Mouse (Mus musculus) cerebellum, adult 2 months (tissue): ENCODE data around the gene Arhgap33. TPM values are rescaled to one million over a fixed set of nuclear protein-coding genes. Genes with fewer than 3 reads are reported as not detected.

Experiments used
- DNase-seq, 2 experiments: peaks; one replicate each; pipeline ENCODE4 v3.0.0; 2021
- H3K27ac ChIP-seq: fragments of 200-500 bp; 2 replicates; pipeline ENCODE4 v1.5.1; 2012; ENCODE audit warnings: low read length, control low read depth, inconsistent platforms; ENCODE audit not compliant: insufficient read depth
- H3K27me3 ChIP-seq: fragments of 200-500 bp; 2 replicates; pipeline ENCODE4 v1.6.1; 2012; ENCODE audit warnings: inconsistent platforms, mild to moderate bottlenecking, low read length, moderate library complexity; ENCODE audit not compliant: control insufficient read depth, insufficient read depth
- H3K4me1 ChIP-seq: fragments of 200-500 bp; 2 replicates; pipeline ENCODE4 v1.6.1; 2011; ENCODE audit warnings: low read length; ENCODE audit not compliant: control insufficient read depth, insufficient read depth
- H3K4me3 ChIP-seq: fragments of 200-500 bp; replicated peaks from 2 replicates; pipeline ENCODE3; 2011; ENCODE audit warnings: mild to moderate bottlenecking, low read depth, low read length, control low read depth; ENCODE audit not compliant: insufficient read depth
- CTCF ChIP-seq: fragments of 200-500 bp; IDR thresholded peaks from 2 replicates; pipeline ENCODE4 v1.5.1; 2011; ENCODE audit warnings: low read depth, mild to moderate bottlenecking, control low read depth, low read length, moderate library complexity, borderline replicate concordance; ENCODE audit not compliant: insufficient read depth
- POLR2A ChIP-seq: fragments of 200-500 bp; IDR thresholded peaks from 2 replicates; pipeline ENCODE4 v1.6.1; 2011; ENCODE audit warnings: low read length, control low read depth, borderline replicate concordance; ENCODE audit not compliant: insufficient read depth
- WGBS: fragments of 180-500 bp; shearing (Covaris S2); methylation state at CpG from one replicate; pipeline ENCODE4 v1.1.7; 2018; 5-methylcytosine and 5-hydroxymethylcytosine counted together
- polyA plus RNA-seq: library from polyadenylated mRNA; depleted of rRNA; stranded (reverse); fragments of >200 nt; gene quantifications from 2 replicates; pipeline ENCODE4 v1.2.3, GENCODE M21; 2012

The Arhgap33 gene
- polyA plus RNA-seq, 1 experiment, result 38.5 TPM

DNA sequence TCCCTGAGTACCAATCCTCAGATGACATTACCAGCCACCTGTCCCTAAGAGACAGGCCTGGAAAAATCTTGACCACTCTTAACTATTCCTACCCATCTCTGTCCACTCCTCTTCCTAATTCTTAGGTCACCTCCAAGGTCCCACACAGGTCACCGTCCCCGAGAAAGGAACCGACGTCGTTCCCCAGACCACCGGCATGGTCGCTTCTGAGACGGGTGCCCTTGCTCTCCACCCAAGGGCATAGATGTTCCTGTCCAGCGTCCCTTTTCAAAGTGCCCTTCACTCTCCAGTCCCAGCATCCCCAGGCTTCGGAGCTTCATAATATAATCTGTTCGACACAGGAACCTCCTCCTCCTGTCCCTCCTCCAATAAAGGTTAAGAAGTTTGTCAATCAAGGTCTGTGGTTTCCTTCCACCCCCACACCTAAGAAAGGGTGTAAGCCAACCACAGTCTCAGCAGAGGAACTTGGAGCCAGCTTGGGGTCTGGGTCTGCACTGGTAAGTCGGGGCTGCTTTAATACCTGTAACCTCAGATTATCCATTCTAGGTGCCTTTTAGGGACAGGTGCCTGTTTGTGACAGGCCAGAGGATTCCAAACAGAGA, 30.2 kb upstream of the Arhgap33 start, which contains the start of gene Igflr1:
Igflr1 (plus strand) TSS at position 458 of the 602 bp plus-strand sequence.
- H3K4me3 ChIP-seq, result no peak within 1 kb of the TSS
- H3K27me3 ChIP-seq, result no peaks in the 10 kb centered on the region
- peaks cover 6% of the 10 kb centered on the region for H3K4me1 ChIP-seq
- TF ChIP-seq CTCF (no peak), POLR2A (no peak)
- WGBS, result 95% methylated on average over 12 of the region's 12 CpGs
- DNase-seq, result no peak
- no peak within 1 kb of the TSS for H3K27ac ChIP-seq

DNA sequence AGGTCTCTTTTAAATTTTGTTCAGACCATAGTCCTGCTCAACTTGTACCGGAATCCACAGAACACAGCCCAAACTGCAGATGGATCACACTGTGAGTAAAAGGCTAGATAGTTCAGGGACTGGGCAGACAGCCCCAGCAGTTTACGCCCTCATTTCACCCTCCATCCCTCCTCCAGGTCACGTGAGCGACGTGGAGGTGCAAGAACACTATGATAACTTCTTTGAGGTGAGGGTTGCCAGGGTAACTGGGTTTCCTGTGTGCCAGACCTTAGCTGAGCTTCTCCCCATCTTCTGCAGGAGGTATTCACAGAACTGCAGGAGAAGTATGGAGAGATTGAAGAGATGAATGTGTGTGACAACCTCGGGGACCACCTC, 29.0 kb upstream of the Arhgap33 start:
- 23% methylated on average over 6 of the region's 6 CpGs for WGBS
- no peak for TF ChIP-seq CTCF
- TF ChIP-seq POLR2A, result no peak
- Histone ChIP-seq H3K4me1 (peaks cover 6% of the 10 kb centered on the region), H3K4me3 (peak overlapping the region; percentile 88), H3K27me3 (no peaks in the 10 kb centered on the region), H3K27ac (no peak overlapping the region)
- no peak for DNase-seq

DNA sequence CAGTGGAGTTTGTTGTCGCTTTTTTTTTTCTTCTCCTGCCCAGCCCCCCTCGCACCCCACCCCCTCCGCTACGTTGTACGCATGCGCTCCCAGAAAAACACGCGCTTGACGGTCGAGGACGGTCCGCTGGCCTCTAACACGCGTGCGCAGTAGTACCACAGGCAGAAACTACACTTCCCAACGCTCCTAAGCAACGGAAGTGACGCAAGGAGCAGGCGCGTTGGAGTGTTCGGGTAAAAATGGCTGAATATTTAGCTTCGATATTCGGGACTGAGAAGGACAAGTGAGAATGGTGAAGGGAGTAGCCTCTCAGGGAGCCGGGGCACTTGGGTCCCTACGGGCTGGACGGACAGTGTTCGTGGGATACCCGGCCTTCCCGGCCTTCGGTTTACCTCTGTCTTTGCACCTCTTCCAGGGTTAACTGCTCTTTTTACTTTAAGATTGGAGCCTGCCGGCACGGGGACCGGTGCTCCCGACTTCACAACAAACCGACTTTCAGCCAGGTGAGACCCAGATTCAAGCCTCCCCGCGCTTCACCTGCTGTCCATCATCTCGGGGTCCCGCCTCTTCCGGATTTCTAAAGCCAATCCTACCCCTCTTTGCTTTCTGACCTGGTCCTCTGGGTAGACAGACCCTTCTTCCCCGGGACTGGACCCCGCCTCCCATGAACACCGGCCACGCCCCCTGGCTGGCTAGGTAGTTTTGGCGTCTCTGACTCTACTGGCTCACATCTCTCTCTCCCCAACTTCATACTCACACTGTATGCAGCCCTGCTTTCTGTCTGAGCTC, 28.5 kb upstream of the Arhgap33 start, which contains the start of the genes U2af1l4, Gm49396 and Psenen:
U2af1l4 (plus strand) TSS at position 185 of the 789 bp plus-strand sequence.
Gm49396 (plus strand) TSS at position 228 of the 789 bp plus-strand sequence.
Psenen (minus strand) TSS at position 511 of the 789 bp plus-strand sequence.
- Histone ChIP-seq H3K4me3 (peak within 1 kb of the TSS; percentile 88), H3K27me3 (no peaks in the 10 kb centered on the region), H3K27ac (peak within 1 kb of the TSS; percentile 83), H3K4me1 (peaks cover 6% of the 10 kb centered on the region)
- peak; percentile 95 to 98 for DNase-seq
- no peak for TF ChIP-seq CTCF
- peak; percentile 61; the same call in 1 of the 2 replicates for TF ChIP-seq POLR2A
- WGBS, result under 1% methylated on average over 45 of the region's 45 CpGs

DNA sequence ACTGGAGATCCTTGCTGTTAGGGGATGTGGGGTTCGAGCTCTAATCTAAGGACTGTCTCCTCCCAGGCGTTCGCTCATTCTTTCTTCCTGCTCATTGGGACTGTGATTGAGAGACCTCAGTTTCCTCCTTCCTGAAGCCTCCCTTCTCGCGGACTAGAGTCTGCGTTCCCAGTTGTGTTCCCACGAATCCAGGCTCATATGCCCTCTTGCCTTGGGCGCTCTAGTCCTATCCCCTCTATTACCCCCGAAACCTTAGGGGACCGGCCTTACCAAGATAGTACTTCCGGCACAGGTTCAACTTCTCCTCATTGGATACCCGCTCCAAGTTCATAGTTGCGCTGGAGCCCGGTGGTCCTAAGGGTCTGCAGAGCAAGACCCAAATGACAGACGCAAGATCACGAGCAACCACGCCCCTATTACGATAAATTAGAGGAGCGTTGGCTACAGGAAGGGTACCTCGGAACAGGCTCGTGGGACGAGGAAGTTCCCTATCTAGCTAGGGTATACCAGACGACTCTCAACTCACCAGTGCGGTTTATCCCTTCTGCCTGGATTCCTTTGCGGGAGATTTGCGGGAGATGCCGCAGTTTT, 27.8 kb upstream of the Arhgap33 start:
- TF ChIP-seq POLR2A, result no peak
- no peak for TF ChIP-seq CTCF
- DNase-seq, result no peak
- Histone ChIP-seq H3K27ac (peak overlapping the region; percentile 23; the same call in 1 of the 2 replicates), H3K4me3 (peak overlapping the region; percentile 88), H3K27me3 (no peaks in the 10 kb centered on the region), H3K4me1 (peaks cover 6% of the 10 kb centered on the region)
- WGBS, result under 1% methylated on average over 27 of the region's 27 CpGs

DNA sequence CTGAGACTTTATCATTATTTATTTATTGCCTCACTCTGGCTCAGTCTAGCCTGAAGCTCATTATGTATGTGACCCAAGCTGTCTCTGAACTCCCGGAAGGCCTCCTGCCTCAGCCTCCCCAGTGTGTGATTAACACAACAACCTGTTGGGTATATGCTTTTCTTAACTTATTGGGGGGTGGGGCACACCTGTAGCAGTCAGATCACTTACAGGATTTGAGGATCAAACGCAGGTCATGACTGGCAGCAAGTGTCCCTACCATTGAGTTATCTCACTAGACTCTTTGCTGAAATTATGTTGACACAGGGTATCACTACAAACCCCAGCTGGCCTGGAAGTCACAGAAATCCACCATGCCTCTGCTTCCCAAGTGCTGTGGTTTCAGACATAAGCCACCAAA, 25.4 kb upstream of the Arhgap33 start:
- H3K27me3 ChIP-seq, result no peaks in the 10 kb centered on the region
- TF ChIP-seq CTCF (no peak), POLR2A (no peak)
- H3K27ac ChIP-seq, result no peak overlapping the region
- DNase-seq, result peak in 1 of 2 experiments; percentile 13
- whole genome bisulfite sequencing, result 64% methylated on average over 2 of the region's 2 CpGs
- peaks cover 6% of the 10 kb centered on the region for H3K4me1 ChIP-seq
- no peak overlapping the region for H3K4me3 ChIP-seq

DNA sequence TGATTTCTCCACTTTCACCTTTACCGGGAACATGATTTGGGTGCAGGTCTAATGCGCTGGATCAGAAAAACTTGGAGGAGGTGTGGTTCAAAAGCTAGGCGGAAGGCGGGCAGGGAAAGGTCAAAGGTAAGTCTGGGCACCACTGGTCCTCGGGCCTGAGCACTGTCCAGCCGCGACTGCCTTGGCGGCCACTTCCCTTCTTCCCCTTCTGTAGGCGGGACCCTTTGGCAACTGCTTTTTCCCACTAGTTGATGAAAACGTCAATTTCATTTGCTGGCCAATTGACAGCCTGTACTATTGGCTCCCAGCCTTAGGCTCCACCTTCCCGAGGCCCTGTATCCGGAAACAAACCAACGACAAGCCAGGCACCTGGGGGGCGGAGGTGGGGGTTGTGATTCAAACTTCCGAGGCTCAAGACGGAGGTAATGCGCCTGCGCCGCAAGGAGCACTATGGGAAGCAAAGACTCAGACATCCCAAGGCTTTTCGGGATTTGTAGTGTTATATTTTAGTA, 24.6 kb upstream of the Arhgap33 start, which contains the start of gene Lin37:
Lin37 (minus strand) TSS at position 396 of the 512 bp plus-strand sequence.
- Histone ChIP-seq H3K4me1 (peaks cover 6% of the 10 kb centered on the region), H3K27me3 (no peaks in the 10 kb centered on the region), H3K4me3 (peak within 1 kb of the TSS; percentile 95), H3K27ac (peak within 1 kb of the TSS; percentile 58; the same call in 1 of the 2 replicates)
- under 1% methylated on average over 20 of the region's 20 CpGs for WGBS
- peak; percentile 97 to 100 for DNase-seq
- TF ChIP-seq CTCF, result no peak
- TF ChIP-seq POLR2A, result peak; percentile 83

DNA sequence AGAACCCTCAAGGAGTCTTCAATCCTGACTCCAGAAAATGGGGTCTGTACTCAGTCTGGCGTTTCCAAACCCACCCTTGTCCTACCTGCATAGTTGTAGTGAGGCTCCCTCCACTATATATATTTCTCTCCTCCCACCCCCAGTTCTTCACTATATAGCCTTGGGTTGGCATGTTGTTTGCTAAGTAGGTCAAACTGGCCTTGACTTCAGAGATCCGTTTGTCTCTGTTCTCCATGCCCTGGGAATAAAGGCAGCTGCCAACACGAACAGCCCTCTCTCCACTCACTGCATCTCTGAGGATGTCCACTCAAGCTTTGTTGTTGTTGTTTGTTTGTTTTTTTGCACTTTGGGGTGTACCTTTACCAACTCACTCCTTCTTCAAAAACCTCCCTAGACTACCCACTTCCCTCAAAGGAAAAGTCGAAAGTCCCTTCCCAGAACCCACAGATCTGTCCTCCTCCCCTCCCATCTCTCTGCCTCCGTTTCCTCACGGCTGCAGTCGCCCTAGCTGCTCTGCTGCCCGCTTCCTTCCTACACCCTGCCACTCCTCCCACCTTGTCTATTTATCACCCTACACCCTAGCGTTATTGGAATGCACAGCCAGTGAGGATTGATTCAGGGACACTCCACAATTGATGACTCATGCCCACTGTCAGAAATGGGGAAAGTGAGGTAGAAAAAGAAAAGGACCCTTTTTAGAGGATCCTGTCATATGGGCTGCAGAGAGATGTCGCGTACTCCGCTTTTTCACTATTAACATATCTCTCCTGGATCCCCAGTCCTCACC, 24.0 kb upstream of the Arhgap33 start:
- Histone ChIP-seq H3K4me1 (peaks cover under 1% of the 10 kb centered on the region), H3K27me3 (no peaks in the 10 kb centered on the region), H3K4me3 (peak overlapping the region; percentile 95), H3K27ac (peak overlapping the region; percentile 58; the same call in 1 of the 2 replicates)
- TF ChIP-seq POLR2A (no peak), CTCF (no peak)
- no peak for DNase-seq
- 7% methylated on average over 12 of the region's 12 CpGs for WGBS
